Mouse (Mus musculus) inflammation-experienced regulatory T-cells, adult 6 months (primary cell): ENCODE measurements around the gene Sltm. TPM values are rescaled to one million over a fixed set of nuclear protein-coding genes. Genes with fewer than 3 reads are reported as not detected.
"Not testable (repeated sequence)": the region's sequence is repeated elsewhere in the genome, so short reads cannot be mapped to it uniquely, and the experiment has no call there.

ENCODE experiments used
- ATAC-seq: one replicate; pipeline ENCODE4 v1.8.0; 2017
- polyA plus RNA-seq, 3 experiments: library from polyadenylated mRNA; unstranded; fragments of 100-300 nt; shearing (Covaris generic); gene quantifications; one replicate each; pipeline ENCODE4 v1.2.1; 2017

The Sltm gene
- 100 to 1,000 TPM in 1 of 3 experiments, 10 to 100 TPM in 2; 63.4 to 116 (median 91.7) TPM for polyA plus RNA-seq

DNA sequence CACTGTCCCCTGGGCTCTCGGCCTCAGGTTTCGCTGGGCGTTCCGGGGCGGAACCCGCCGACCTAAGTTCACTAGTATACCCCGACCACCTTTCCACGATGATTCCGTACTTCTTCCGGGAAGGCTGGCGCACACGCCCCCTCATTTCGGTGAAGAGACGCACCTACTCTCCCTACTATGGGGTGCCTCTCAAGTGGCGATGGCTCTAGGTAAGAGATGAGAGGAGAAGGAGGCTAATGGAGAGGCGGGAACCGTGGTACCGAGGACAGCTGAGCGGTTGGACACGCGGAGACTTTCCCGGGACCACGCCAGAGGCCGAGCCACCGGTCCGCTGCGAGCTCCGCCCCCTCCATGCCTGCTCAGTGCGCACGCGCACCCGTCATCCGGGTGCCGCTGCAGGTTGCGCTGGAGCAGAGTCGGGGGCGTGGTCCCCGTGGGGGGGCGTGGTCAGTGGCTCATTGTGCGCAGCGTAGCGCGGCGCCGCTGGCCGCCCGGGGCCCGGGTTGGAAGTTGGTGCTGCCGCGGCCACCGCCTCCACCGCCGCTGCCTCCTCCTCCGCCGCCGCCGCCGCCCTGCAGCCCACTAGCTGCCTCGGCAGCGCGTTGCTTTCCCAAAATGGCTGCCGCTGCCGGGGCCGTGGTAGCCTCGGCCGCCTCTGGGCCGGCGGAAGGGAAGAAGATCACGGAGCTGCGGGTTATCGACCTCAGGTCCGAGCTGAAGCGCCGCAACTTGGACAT, at the start of gene Sltm:
TSS of gene Sltm (plus strand) at position 450 of the 737 bp plus-strand sequence.
- ATAC-seq: peak; percentile 91

GRCm38 (mm10) chr9:70493038-70493437, 49.5 kb upstream of the Sltm start:
- ATAC-seq: no peak

GRCm38 (mm10) chr9:70496990-70497389, 45.6 kb upstream of the Sltm start:
- no peak for ATAC-seq

- no peak for ATAC-seq
Observed at GRCm38 (mm10) chr9:70502284-70503014, 40.1 kb upstream of the Sltm start.

DNA sequence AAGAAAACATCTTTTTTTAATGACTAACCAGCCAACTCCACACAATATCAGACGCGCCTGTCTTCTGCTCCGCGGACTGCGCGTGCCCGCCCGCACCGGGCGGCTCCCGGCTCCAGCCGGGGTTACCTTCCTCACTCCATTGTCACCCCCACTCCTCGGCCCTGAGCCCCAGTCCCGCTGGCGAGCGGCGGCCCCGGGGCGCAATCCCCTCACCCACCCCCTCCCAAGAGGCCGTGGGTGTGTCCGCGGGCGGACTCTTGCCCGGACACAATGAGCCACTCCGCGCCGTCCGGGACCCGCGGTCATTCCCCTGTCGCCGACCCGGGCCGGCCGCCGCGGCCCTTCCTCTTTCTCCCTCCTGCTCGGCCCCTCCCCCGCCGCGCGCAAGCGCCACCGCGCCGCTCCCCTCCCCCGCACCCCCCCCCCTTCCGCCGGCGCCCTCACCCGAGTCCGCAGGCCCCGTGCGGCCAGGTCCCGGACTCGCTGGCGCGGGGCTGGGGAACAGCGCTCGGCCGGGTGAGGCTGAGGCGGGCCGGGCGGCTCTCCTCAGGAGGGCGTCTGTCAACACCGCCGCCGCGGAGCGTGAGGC, 39.4 kb upstream of the Sltm start:
- peak; percentile 26 for ATAC-seq

DNA sequence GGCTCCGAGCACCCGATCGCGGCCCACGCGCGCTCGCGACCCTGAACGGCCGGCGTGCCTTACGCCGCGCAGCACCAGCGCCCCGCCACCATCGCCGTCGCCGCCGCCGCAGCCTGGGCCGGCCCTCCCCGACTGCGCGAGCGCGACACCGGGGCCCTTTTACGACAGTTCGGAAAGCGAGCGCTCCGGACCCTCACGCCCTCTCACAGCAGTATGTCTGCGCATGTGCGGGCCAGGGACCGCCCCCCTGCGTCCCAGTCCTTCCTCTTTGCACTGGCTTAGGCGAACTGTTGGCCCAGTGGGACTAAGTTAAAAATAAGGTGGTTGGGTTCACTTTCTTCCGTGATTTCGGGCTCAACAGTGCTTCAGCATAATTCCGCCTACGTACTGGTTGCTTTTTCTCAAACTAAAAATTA, 38.9 kb upstream of the Sltm start, which contains the start of gene Rnf111:
TSS of gene Rnf111 (minus strand) at position 100 of the 416 bp plus-strand sequence.
- ATAC-seq: peak; percentile 87

DNA sequence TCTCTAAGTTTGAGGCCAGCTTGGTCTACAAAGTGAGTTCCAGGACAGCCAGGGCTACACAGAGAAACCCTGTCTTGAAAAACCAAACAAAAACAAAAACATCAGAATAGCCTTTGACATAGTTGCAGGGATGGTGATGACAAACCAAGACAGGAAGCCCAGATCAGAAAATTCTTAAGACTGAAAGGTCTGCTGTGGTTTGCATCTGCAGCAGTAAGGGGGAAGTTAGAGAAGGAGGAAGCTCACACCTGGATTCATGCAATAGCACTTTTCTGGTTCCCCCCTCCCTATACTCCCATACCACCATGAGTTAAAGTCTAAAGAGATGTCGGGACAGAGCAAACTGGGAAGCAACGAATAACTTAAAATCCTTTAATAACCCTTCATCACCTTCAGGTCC, 36.4 kb upstream of the Sltm start:
- ATAC-seq: no peak

DNA sequence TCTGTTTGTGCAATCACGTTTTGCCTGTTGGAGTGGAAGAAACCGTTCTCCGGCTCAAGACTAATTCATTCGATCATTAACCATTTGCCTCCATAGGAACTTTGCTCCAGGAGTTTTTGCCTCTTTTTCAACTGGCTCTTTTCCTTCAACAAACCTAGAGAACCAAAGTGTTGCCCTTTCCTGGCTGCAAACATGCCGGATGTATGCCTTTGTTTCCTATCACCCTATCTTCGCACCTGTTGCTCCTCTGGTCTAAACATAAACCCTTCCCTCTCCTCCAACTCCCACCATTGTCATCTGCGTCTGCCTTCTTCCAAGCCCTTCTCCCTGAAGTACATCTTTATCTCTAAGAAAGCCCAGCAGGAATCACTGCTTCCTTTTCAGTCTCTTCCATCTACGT, 35.8 kb upstream of the Sltm start:
- ATAC-seq: no peak

GRCm38 (mm10) chr9:70509906-70510525, 32.5 kb upstream of the Sltm start:
- ATAC-seq: no peak

GRCm38 (mm10) chr9:70510998-70511583, 31.5 kb upstream of the Sltm start:
- no peak for ATAC-seq

DNA sequence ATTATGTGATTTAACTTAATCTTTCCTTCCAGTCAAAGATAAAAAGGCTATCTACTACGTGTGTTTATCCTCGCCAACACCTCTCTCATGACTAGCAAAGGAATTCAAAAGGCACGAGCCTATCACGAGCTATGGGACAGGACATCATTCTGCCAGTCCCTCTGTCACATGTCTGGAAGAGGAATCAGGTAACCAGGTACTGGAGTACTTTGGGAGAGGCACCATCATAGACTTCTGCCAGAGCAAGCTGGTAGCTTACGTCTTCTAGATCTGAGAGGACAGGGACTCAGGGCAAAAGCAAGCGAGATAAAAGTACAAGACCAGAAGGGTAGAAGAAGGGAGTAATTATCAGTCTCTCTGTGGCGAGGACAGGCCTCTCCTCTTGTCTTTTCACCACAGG, 30.9 kb upstream of the Sltm start:
- no peak for ATAC-seq

DNA sequence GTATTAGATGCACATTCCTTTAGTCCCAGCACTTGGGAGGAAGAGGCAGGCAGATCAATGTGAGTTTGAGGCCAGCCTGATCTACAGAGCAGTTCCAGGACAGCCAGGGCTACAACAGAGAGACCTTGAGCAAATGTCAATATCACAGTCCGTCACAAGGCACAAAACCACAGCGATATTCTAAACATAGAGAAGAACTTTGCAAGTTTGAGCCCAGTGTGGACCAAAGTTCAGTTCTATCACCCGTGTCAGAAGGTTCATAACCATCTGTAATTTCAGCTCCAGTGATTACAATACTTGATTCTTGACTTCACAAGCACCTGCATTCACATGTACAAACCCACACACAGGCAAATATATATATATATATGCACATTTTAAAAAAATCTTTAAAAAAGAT, 21.9 kb upstream of the Sltm start:
- no peak for ATAC-seq

DNA sequence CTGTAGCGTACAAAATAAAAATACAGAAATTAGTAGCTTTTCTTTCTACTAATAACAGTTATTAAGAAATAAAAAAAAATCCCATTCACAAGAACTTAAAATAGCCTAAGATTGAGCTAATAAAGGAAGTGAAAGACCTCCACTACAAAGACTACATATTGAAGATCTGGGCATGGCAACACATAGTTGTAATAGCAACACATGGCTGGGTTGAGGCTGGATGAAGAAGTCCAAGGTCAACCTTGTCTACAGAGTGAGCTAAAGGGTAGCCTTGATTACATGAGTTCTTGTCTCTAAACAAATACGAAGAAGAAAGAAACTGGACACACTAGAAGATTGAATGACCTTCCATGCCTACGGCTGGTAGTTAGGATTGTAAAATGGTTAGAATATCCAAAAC, 18.7 kb upstream of the Sltm start:
- ATAC-seq: no peak

DNA sequence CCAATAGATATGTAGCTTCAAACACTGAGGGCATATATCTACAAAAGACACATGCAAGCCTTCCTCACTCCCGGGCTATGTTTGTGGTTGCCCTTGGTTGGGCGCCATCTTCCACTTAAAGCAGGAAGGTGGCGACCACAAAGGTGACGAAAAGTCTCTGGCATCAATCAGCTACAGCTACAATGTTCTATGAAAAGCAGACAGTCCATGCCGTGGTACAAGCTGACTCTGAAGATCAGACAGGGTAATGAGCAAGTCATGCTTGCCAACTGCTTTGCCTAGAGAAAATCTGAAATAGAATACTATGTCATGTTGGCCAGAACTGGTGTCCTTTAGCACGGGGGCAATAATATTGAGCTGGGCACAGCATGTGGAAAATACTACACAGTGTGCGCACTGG, 18.2 kb upstream of the Sltm start:
- ATAC-seq: no peak

GRCm38 (mm10) chr9:70533328-70533727, 9.2 kb upstream of the Sltm start:
- ATAC-seq: no peak

GRCm38 (mm10) chr9:70541584-70541983, 970 bp upstream of the Sltm start:
- ATAC-seq: no peak

DNA sequence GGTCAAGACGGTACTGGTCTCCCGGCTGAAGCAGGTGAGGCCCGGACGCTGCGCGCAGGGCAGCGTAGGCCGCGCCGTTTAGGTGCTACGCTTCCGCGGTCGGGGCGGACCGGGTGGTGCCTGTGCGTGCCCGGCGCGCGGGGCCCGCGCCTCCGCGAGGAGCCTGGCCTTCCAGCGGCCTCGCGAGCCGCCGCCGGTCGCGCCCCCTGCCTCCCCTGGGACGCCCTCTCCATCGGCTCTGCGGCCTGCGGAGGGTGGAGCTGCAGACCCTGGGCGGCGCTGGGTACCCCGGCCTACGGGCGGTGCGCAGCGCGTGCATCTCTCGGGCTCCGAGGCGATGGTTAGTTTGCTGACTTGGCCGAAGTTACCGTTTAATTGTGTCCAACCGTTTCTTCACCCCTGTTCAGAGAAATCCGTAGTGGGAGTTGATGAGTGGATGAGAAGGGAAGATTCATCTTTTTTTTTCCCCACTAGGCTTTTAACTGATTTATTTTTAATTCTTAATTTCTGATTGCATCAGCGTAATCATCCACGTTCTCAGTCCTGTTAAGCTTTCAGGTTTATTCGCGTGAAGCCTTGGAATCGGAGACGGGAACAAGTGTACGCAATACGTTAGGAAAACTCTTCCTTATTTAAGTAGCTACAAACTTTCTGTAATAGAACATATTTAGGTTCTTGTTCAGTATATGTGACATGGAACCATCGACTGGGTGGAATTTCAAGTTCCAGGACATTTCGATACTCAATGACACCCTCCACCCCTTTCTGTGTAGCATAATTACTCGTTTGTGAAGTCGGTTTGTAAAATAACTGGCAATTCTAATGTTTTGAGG, 710 bp downstream of the Sltm start:
- peak; percentile 36 for ATAC-seq

- ATAC-seq: no peak
Observed at GRCm38 (mm10) chr9:70543985-70544384, 1.4 kb downstream of the Sltm start.

DNA sequence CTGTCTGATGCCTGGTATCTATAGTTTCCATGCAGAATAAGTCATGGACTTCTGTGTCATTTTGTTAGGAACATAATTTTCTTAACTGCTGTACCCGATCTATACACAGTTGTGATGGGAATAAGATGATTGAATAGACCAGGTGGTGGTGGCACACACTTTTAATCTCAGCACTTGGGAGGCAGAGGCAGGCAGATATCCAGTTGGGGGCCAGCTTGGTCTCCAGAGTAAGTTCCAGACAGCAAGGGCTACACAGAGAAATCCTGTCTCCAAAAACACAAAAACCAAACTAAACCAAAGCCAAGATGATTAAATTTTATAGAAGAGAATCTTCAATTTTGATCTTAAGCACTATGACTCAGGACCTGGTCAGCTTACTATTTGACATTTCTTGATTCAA, 2.3 kb downstream of the Sltm start:
- no peak for ATAC-seq

GRCm38 (mm10) chr9:70546576-70546975, 4.0 kb downstream of the Sltm start:
- not testable (repeated sequence) for ATAC-seq

DNA sequence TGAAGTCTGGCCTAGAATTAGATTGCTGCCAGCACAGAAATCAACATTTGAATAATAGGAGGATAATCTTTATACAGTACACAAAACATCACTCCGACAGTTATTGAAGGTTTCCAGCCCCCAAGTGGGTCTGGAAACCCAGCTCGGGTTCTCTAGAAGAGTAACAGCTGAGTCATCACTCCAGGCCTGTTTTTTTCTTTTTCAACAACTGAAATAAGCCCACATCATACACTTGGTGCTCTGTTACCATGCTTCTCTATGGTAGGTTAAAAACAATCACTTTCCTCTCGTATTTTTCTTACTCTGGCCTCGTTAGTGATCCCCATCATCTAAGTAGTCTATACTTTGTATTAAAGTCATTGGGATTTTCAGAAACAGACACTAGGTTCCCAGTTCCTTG, 5.8 kb downstream of the Sltm start:
- ATAC-seq: no peak

DNA sequence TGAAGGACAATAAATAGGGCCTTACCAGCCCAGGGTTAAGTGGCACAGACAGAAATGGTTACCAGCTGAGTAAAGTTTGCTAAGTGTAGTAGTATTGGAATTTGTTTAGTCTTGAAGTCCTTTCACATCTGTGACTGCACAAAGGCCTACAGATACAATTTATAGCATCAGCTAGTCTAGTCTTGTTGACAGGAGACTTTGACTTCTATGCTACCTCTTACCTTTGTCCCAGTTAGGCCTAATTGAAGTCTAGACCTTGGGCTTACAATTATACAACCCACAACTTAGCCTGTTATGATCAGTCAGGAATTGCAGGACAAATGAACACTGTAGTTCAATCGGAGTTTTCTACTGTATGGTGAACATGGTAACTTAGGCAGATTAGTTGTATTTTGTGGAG, 9.0 kb downstream of the Sltm start:
- no peak for ATAC-seq
